In the genomic region with DNA sequence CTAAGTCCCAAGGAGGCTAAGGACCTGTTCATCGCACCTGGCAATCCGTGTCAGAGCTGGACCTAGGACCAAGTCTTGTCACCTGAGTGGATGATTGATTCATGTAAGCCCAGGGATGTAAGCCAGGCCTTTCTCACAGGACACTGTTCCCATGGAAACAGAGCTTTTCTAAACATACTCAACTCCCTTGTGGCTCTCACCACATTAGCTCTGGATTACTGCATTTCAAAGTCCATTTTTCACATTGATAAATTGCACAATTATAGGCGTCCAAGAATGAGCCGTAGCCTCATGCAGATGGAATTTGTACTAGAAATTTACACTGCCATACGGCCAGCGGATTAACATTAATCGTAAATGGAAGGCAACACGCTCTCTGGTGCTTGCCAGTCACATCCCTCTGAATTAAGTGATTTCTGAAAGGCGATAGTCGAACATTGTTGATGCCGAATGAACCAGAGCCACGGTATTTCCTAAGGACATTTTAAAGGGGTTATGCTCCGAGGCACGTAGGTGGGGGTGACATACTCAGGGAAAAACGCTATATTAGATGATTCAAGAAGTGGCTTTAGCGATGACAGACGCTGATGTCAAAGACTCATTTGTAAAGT, we compare ENCODE assay signal across 9 mouse cellular contexts. TPM values are rescaled to one million over a fixed set of nuclear protein-coding genes. Genes with fewer than 3 reads are reported as not detected.
A peak's percentile ranks its signal among the peaks of the same experiment; 100 is the strongest.
DNase-seq lines count a peak whose midpoint lies in the region; TF ChIP-seq lines count a peak whose summit lies in the region.
"Had no signal": no experiment of that assay in that cellular context is flagged by ENCODE, and none has a peak within 500 bp of the region (broad histone marks: within the 10 kb centered on the region; RNA-seq: fewer than 3 reads in every experiment).

No protein-coding gene starts in this region.

- H3K4me3 ChIP-seq in heart, embryonic 10.5 days = no peak overlapping the region
- no peak overlapping the region for H3K4me3 ChIP-seq in hindbrain, embryonic 10.5 days

- DNase-seq in heart, adult 9 months (ENCODE audit: low spot score in 2 of 2) = peak; percentile 36 to 43
- DNase-seq in heart, embryonic 10.5 days (ENCODE audit: low spot score) = no peak
- DNase-seq in brain, embryonic 14.5 days (ENCODE audit: low read depth) = peak; percentile 90
- DNase-seq in hindbrain, embryonic 10.5 days (ENCODE audit: low spot score) = no peak
- peak; percentile 57 for DNase-seq in neural tube, embryonic 10.5 days (ENCODE audit: extremely low spot score, low spot score)
- DNase-seq in adrenal gland, postnatal 14 days = no peak
- DNase-seq in left cerebral cortex, postnatal 36 days (ENCODE audit: low spot score in 2 of 2) = no peak
- no peak for DNase-seq in thymus, adult 18-20 months
- DNase-seq: kidney, adult 8-10 months had no signal

- 69% methylated on average over 17 of the region's 17 CpGs for WGBS in heart, embryonic 10.5 days
- WGBS in hindbrain, embryonic 10.5 days = 68% methylated on average over 17 of the region's 17 CpGs

- H3K4me1 ChIP-seq in heart, embryonic 10.5 days = peaks cover 13% of the 10 kb centered on the region; the same call in 1 of the 2 replicates
- peaks cover 45% of the 10 kb centered on the region for H3K4me1 ChIP-seq in hindbrain, embryonic 10.5 days (replicated peaks)

- no peak overlapping the region for H3K27ac ChIP-seq in heart, embryonic 10.5 days
- H3K27ac ChIP-seq in hindbrain, embryonic 10.5 days = 0 out of 2 replicates have a peak overlapping the region, but pooled peaks have one; percentile 5

- no peak for TF ChIP-seq CTCF in brain, embryonic 14.5 days (IDR thresholded peaks at IDR 0.05; ENCODE audit: borderline replicate concordance, extremely low read depth, insufficient read depth, insufficient read length)

- H3K27me3 ChIP-seq in heart, embryonic 10.5 days (ENCODE audit: insufficient read depth, poor library complexity, severe bottlenecking) = no peaks in the 10 kb centered on the region
- H3K27me3 ChIP-seq in hindbrain, embryonic 10.5 days (ENCODE audit: insufficient read depth, poor library complexity, severe bottlenecking) = no peaks in the 10 kb centered on the region

- intact Hi-C loops in left cerebral cortex, postnatal 36 days (cut with DNase I) = no loop called here

- H3K9me3 ChIP-seq in heart, embryonic 10.5 days = no peaks in the 10 kb centered on the region
- no peaks in the 10 kb centered on the region for H3K9me3 ChIP-seq in hindbrain, embryonic 10.5 days

- H3K36me3 ChIP-seq in heart, embryonic 10.5 days = no peaks in the 10 kb centered on the region
- H3K36me3 ChIP-seq in hindbrain, embryonic 10.5 days = no peaks in the 10 kb centered on the region

- TF ChIP-seq POLR2A in brain, embryonic 14.5 days (IDR thresholded peaks at IDR 0.05; ENCODE audit: borderline replicate concordance, extremely low read depth, insufficient read depth, insufficient read length, poor library complexity, severe bottlenecking) = no peak

RNA-seq across cellular contexts. Expression of gene Cep63, which starts 23.7 kb away (rescaled TPM):
- polyA plus RNA-seq in heart, embryonic 10.5 days (2016; fragmentation: Nextera tagmentation; extraction: Ambion mirVana) = 51.9 and 53.4 TPM in 2 replicates
- polyA plus RNA-seq in brain, embryonic 14.5 days (2012; rRNA removed) = 21.4 and 23.8 TPM in 2 replicates
- 45.2 and 55.2 TPM in 2 replicates for polyA plus RNA-seq in hindbrain, embryonic 10.5 days (2016; fragmentation: Nextera tagmentation; extraction: Ambion mirVana)
- 37.7 and 40.3 TPM in 2 replicates for total RNA-seq in adrenal gland, postnatal 14 days (2021)
- 10 to 100 TPM; 30.3 to 32.8 TPM for total RNA-seq in left cerebral cortex, postnatal 36 days (2021)

RNA-seq across cellular contexts. Expression of gene Anapc13, which starts 23.9 kb away (rescaled TPM):
- 183 and 186 TPM in 2 replicates for polyA plus RNA-seq in heart, embryonic 10.5 days (2016; fragmentation: Nextera tagmentation; extraction: Ambion mirVana)
- 125 and 129 TPM in 2 replicates for polyA plus RNA-seq in brain, embryonic 14.5 days (2012; rRNA removed)
- polyA plus RNA-seq in hindbrain, embryonic 10.5 days (2016; fragmentation: Nextera tagmentation; extraction: Ambion mirVana) = 163 and 191 TPM in 2 replicates
- 286 and 307 TPM in 2 replicates for total RNA-seq in adrenal gland, postnatal 14 days (2021)
- total RNA-seq in left cerebral cortex, postnatal 36 days (2021) = 100 to 1,000 TPM in 1 of 2 experiments, 10 to 100 TPM in 1; 91.6 to 109 TPM

Comparison
In these comparisons a context has a peak if more than half of its experiments do, and no peak if none do; other contexts are left out.
1. DNase-seq: peak in heart, adult 9 months (2 of 2), brain, embryonic 14.5 days (single experiment) and neural tube, embryonic 10.5 days (single experiment); none in heart, embryonic 10.5 days (single experiment), hindbrain, embryonic 10.5 days (single experiment), adrenal gland, postnatal 14 days (single experiment), left cerebral cortex, postnatal 36 days (0 of 2) and thymus, adult 18-20 months (0 of 2).